Mouse (Mus musculus): ENCODE results near the gene Evc2. TPM values are rescaled to one million over a fixed set of nuclear protein-coding genes. Genes with fewer than 3 reads are reported as not detected.

Evc2 gene
- polyA plus RNA-seq (2011; ENCODE audit: insufficient read depth, insufficient read length, low replicate concordance, missing spikeins), result 1.7 and 2.4 TPM in 2 replicates

DNA sequence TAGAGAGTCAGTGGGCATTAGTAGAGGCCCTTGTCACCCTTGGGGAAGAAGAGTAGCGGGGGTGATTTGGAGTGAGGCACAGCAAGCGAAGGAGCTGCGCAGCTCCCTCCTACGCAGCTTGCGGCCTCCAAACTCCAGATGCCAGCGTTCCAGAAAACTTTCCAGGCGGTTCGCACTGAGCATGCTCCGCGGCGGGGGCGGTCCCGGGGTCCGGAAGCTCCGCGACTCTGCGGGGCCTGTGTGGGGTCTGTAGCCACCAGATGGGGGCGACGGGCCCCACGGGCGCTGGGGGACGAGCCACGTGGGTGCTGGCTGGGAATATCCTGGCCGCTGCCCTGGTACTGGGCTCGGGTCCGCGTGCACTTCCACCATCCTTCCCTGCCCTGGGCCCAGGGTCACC is at the start of gene Evc2:
TSS of gene Evc2 (plus strand) at position 212 of the 400 bp plus-strand sequence.
- WGBS, result 3% methylated on average over 27 of the region's 27 CpGs
- no peak within 1 kb of the TSS for H3K27ac ChIP-seq (ENCODE audit: control insufficient read depth, insufficient read depth, low read depth, low read length, poor library complexity)
- H3K4me3 ChIP-seq (replicated peaks; ENCODE audit: control insufficient read depth, low read depth, low read length), result no peak within 1 kb of the TSS
- no peaks in the 10 kb centered on the region for H3K4me1 ChIP-seq (ENCODE audit: control insufficient read depth, insufficient read depth, low read length)
- no peak for TF ChIP-seq CTCF (IDR thresholded peaks at IDR 0.05; ENCODE audit: control insufficient read depth, insufficient read depth, low read length)
- no peak for TF ChIP-seq POLR2A (IDR thresholded peaks at IDR 0.05; ENCODE audit: borderline replicate concordance, control insufficient read depth, low read depth, low read length)

DNA sequence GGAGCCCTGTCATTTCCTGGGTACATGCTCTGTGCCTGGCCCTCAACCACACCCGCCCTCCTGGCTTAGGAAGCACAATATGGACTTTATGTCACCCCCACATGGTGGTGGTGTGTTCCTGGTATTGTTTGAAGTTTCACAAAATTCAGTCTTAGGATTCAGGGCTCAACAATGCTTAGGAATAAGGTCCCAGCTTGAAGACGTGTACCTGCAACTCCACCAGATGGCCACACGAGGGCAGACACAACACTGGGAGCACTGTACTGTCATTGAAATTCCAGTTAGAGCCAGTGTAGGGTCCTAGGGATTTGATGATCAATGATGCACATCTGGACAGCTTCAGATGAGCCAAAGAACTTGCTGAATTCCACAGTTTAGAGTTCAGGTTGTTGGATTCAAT is 49.1 kb upstream of the Evc2 start:
- Histone ChIP-seq H3K4me3 (replicated peaks; ENCODE audit: control insufficient read depth, low read depth, low read length) (no peak overlapping the region), H3K27ac (ENCODE audit: control insufficient read depth, insufficient read depth, low read depth, low read length, poor library complexity) (no peak overlapping the region), H3K4me1 (ENCODE audit: control insufficient read depth, insufficient read depth, low read length) (no peaks in the 10 kb centered on the region)
- WGBS, result 11% methylated on average over 3 of the region's 3 CpGs
- TF ChIP-seq POLR2A (IDR thresholded peaks at IDR 0.05; ENCODE audit: borderline replicate concordance, control insufficient read depth, low read depth, low read length) (no peak), CTCF (IDR thresholded peaks at IDR 0.05; ENCODE audit: control insufficient read depth, insufficient read depth, low read length) (peak; percentile 73)

- 57% methylated on average over 9 of the region's 9 CpGs for WGBS
- Histone ChIP-seq H3K27ac (ENCODE audit: control insufficient read depth, insufficient read depth, low read depth, low read length, poor library complexity) (no peak overlapping the region), H3K4me3 (replicated peaks; ENCODE audit: control insufficient read depth, low read depth, low read length) (no peak overlapping the region), H3K4me1 (ENCODE audit: control insufficient read depth, insufficient read depth, low read length) (no peaks in the 10 kb centered on the region)
- TF ChIP-seq POLR2A (IDR thresholded peaks at IDR 0.05; ENCODE audit: borderline replicate concordance, control insufficient read depth, low read depth, low read length) (no peak), CTCF (IDR thresholded peaks at IDR 0.05; ENCODE audit: control insufficient read depth, insufficient read depth, low read length) (peak; percentile 53)
Observed at GRCm38 (mm10) chr5:37290983-37291382, 47.3 kb upstream of the Evc2 start.

DNA sequence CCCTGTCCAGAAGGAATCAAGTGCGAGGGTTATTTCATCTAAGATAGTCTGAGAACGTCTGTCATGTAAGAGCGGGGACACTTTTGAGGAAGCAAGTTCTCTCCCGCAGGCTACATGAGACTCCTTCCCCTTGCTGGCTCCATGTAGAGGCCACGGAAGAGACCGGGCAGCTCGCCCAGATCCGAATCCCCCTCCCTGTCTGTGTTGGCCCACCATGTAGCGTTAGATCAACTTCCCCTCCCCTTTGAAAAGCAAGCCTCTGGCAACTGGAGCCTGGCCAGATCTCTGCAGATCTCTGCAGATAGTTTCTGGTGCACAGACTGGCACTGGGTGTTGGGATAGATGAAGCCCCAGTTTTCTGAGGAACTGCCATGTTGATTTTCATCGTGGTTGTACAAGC is 41.6 kb upstream of the Evc2 start:
- TF ChIP-seq CTCF (IDR thresholded peaks at IDR 0.05; ENCODE audit: control insufficient read depth, insufficient read depth, low read length) (no peak), POLR2A (IDR thresholded peaks at IDR 0.05; ENCODE audit: borderline replicate concordance, control insufficient read depth, low read depth, low read length) (no peak)
- Histone ChIP-seq H3K27ac (ENCODE audit: control insufficient read depth, insufficient read depth, low read depth, low read length, poor library complexity) (no peak overlapping the region), H3K4me3 (replicated peaks; ENCODE audit: control insufficient read depth, low read depth, low read length) (no peak overlapping the region), H3K4me1 (ENCODE audit: control insufficient read depth, insufficient read depth, low read length) (no peaks in the 10 kb centered on the region)
- 67% methylated on average over 10 of the region's 10 CpGs for WGBS

DNA sequence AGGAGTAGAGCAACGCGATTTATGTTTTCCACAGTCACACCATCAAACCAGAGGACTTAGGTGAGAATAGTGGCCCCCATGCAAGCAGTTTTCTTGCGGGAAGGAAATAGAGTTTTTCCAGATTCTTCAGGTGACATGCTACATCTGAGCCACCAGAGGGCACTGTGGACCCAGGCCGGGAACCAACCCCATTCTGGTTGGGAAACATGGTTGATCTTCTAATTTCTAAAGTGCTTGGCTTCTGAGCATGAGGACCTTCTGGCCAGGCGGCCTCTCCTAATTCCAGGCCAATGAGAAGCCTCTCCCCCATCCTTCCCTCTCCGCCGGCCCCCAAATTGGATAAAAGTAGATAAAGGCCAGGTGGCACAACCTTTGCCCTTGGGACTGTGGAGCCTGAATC is 39.9 kb upstream of the Evc2 start:
- H3K4me1 ChIP-seq (ENCODE audit: control insufficient read depth, insufficient read depth, low read length), result no peaks in the 10 kb centered on the region
- no peak for TF ChIP-seq POLR2A (IDR thresholded peaks at IDR 0.05; ENCODE audit: borderline replicate concordance, control insufficient read depth, low read depth, low read length)
- TF ChIP-seq CTCF (IDR thresholded peaks at IDR 0.05; ENCODE audit: control insufficient read depth, insufficient read depth, low read length), result peak; percentile 70
- 29% methylated on average over 7 of the region's 7 CpGs for WGBS
- H3K4me3 ChIP-seq (replicated peaks; ENCODE audit: control insufficient read depth, low read depth, low read length), result no peak overlapping the region
- H3K27ac ChIP-seq (ENCODE audit: control insufficient read depth, insufficient read depth, low read depth, low read length, poor library complexity), result no peak overlapping the region

DNA sequence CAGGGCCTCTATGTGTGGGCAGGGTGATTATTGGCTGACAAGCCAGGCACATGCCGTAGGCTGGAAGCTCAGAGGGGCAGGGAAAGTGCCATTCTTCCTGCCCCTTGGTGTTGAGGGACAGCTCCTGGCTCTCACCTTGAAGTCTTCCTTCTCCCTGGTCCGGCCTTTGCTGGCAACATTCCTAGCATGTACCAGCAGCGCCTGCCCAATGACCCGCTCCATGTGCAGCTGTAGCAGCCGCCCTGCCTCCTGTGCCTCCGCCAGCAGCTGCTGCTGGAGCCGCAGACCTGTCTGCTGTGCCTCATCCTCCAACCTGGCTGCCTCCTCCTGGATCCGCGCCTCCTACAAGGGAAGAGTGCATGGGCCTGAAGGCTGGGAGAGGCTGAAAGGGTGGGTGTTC is 28.3 kb upstream of the Evc2 start:
- WGBS, result 71% methylated on average over 9 of the region's 9 CpGs
- TF ChIP-seq CTCF (IDR thresholded peaks at IDR 0.05; ENCODE audit: control insufficient read depth, insufficient read depth, low read length) (no peak), POLR2A (IDR thresholded peaks at IDR 0.05; ENCODE audit: borderline replicate concordance, control insufficient read depth, low read depth, low read length) (no peak)

GRCm38 (mm10) chr5:37312980-37313722 is 25.1 kb upstream of the Evc2 start:
- H3K4me3 ChIP-seq (replicated peaks; ENCODE audit: control insufficient read depth, low read depth, low read length), result no peak overlapping the region
- TF ChIP-seq POLR2A (IDR thresholded peaks at IDR 0.05; ENCODE audit: borderline replicate concordance, control insufficient read depth, low read depth, low read length), result peak; percentile 15; the same call in 1 of the 2 replicates
- TF ChIP-seq CTCF (IDR thresholded peaks at IDR 0.05; ENCODE audit: control insufficient read depth, insufficient read depth, low read length), result no peak
- H3K4me1 ChIP-seq (ENCODE audit: control insufficient read depth, insufficient read depth, low read length), result no peaks in the 10 kb centered on the region
- 79% methylated on average over 12 of the region's 12 CpGs for WGBS
- H3K27ac ChIP-seq (ENCODE audit: control insufficient read depth, insufficient read depth, low read depth, low read length, poor library complexity), result no peak overlapping the region

More for the DNA sequence above, 28.3 kb upstream of the Evc2 start:
- H3K4me1 ChIP-seq (ENCODE audit: control insufficient read depth, insufficient read depth, low read length), result no peaks in the 10 kb centered on the region
- H3K4me3 ChIP-seq (replicated peaks; ENCODE audit: control insufficient read depth, low read depth, low read length), result no peak overlapping the region
- H3K27ac ChIP-seq (ENCODE audit: control insufficient read depth, insufficient read depth, low read depth, low read length, poor library complexity), result no peak overlapping the region

DNA sequence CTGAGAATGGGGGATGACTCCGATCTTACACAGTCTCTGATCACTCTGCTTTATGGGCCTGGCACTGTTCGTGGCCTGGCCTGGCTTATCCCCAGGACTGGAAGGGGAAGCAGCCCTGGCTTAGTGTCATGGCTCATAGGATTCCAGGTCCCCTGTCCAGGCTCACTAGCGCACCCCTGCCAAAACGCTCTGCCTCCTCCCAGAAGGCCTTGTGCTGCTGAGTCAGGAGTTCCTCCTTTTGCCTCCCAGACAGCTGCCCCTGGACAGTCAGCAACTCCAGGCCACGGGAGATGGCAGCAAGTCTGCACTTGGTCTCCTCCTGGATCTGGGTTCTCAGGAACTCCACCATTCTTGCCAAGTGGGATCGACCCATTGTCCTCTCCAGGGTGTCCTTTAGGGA is 19.6 kb upstream of the Evc2 start:
- H3K27ac ChIP-seq (ENCODE audit: control insufficient read depth, insufficient read depth, low read depth, low read length, poor library complexity), result no peak overlapping the region
- no peak overlapping the region for H3K4me3 ChIP-seq (replicated peaks; ENCODE audit: control insufficient read depth, low read depth, low read length)
- no peaks in the 10 kb centered on the region for H3K4me1 ChIP-seq (ENCODE audit: control insufficient read depth, insufficient read depth, low read length)
- WGBS, result 72% methylated on average over 6 of the region's 6 CpGs
- TF ChIP-seq CTCF (IDR thresholded peaks at IDR 0.05; ENCODE audit: control insufficient read depth, insufficient read depth, low read length) (no peak), POLR2A (IDR thresholded peaks at IDR 0.05; ENCODE audit: borderline replicate concordance, control insufficient read depth, low read depth, low read length) (no peak)
